Mouse (Mus musculus) MEL (cell line): ENCODE data around the gene Adam22. TPM values are rescaled to one million over a fixed set of nuclear protein-coding genes. Genes with fewer than 3 reads are reported as not detected.

Experiments used
- DNase-seq: peaks from one replicate; pipeline ENCODE4 v3.0.0; 2011; ENCODE audit warnings: low read depth, low spot score
- H3K27ac ChIP-seq: 2 replicates; pipeline ENCODE4 v1.5.1; 2012; ENCODE audit warnings: low read depth, mild to moderate bottlenecking, control low read depth, low read length, moderate library complexity; ENCODE audit not compliant: control insufficient read depth
- H3K27me3 ChIP-seq, 2 experiments: fragments of 150-350 bp in 1 of 2; sonication (generic) in 1 of 2; 2 replicates each; pipeline ENCODE4 v1.6.1; 2012; ENCODE audit warnings: low read length in 2 of 2, mild to moderate bottlenecking in 2 of 2, improper control_type of control experiment in 1 of 2, moderate library complexity in 1 of 2; ENCODE audit not compliant: insufficient read depth in 2 of 2, control insufficient read depth in 1 of 2
- H3K36me3 ChIP-seq, 2 experiments: 2 replicates each; pipeline ENCODE4 v1.6.1; 2012 to 2014; ENCODE audit warnings: low read length in 2 of 2, improper control_type of control experiment in 1 of 2, inconsistent platforms in 1 of 2, mild to moderate bottlenecking in 1 of 2; ENCODE audit not compliant: insufficient read depth in 2 of 2, control insufficient read depth in 1 of 2
- H3K4me1 ChIP-seq, 2 experiments: fragments of 150-350 bp in 1 of 2; sonication (generic) in 1 of 2; 2 replicates each; pipeline ENCODE4 v1.6.1; 2012; ENCODE audit warnings: low read length in 2 of 2, improper control_type of control experiment in 1 of 2, mild to moderate bottlenecking in 1 of 2; ENCODE audit not compliant: insufficient read depth in 2 of 2, control insufficient read depth in 1 of 2
- H3K4me3 ChIP-seq, 2 experiments: fragments of 150-350 bp in 1 of 2; sonication (generic) in 1 of 2; 2 replicates each; pipeline ENCODE4 v1.5.1; 2012; ENCODE audit warnings: low read depth in 2 of 2, low read length in 2 of 2, mild to moderate bottlenecking in 2 of 2, moderate library complexity in 2 of 2, control low read depth in 1 of 2, improper control_type of control experiment in 1 of 2; ENCODE audit not compliant: control insufficient read depth in 1 of 2, insufficient read depth in 1 of 2
- H3K79me2 ChIP-seq: 2 replicates; pipeline ENCODE4 v1.6.1; 2012; ENCODE audit warnings: mild to moderate bottlenecking, low read length, moderate library complexity; ENCODE audit not compliant: control insufficient read depth, poor library complexity, insufficient read depth
- H3K9ac ChIP-seq: 2 replicates; pipeline ENCODE4 v1.6.1; 2012; ENCODE audit warnings: low read depth, mild to moderate bottlenecking, control low read depth, low read length, moderate library complexity; ENCODE audit not compliant: control insufficient read depth, poor library complexity, severe bottlenecking
- H3K9me3 ChIP-seq: fragments of 150-350 bp; sonication (generic); replicated peaks from 2 replicates; pipeline ENCODE4 v1.6.1; 2012; ENCODE audit warnings: mild to moderate bottlenecking, low read length, improper control_type of control experiment, moderate library complexity; ENCODE audit not compliant: insufficient read depth
- CHD2 ChIP-seq: IDR thresholded peaks from 2 replicates; pipeline ENCODE4 v1.6.1; 2011; ENCODE audit warnings: low read length, improper control_type of control experiment
- CTCF ChIP-seq, 3 experiments: IDR thresholded peaks in 2 of 3; conservative IDR thresholded peaks in 1 of 3; 2 replicates each; pipeline ENCODE4 v1.5.1; 2011 to 2012; ENCODE audit warnings: low read length in 3 of 3, low read depth in 2 of 3, mild to moderate bottlenecking in 2 of 3, improper control_type of control experiment in 1 of 3, inconsistent platforms in 1 of 3, mixed read lengths in 1 of 3, moderate library complexity in 1 of 3; ENCODE audit not compliant: control insufficient read depth in 1 of 3, insufficient read depth in 1 of 3, poor library complexity in 1 of 3, severe bottlenecking in 1 of 3
- E2F4 ChIP-seq: IDR thresholded peaks from 2 replicates; pipeline ENCODE4 v1.6.1; 2011; ENCODE audit warnings: low read depth, low read length, improper control_type of control experiment, borderline replicate concordance
- EP300 ChIP-seq, 2 experiments: IDR thresholded peaks; 2 replicates each; pipeline ENCODE4 v1.6.1; 2011; ENCODE audit warnings: improper control_type of control experiment in 2 of 2, low read length in 2 of 2, low read depth in 1 of 2, mild to moderate bottlenecking in 1 of 2
- GATA1 ChIP-seq: IDR thresholded peaks from 2 replicates; pipeline ENCODE4 v1.6.1; 2011; ENCODE audit warnings: low read depth, low read length, improper control_type of control experiment
- HCFC1 ChIP-seq: IDR thresholded peaks from 2 replicates; pipeline ENCODE4 v1.6.1; 2012; ENCODE audit warnings: low read depth, mild to moderate bottlenecking, inconsistent platforms, low read length, improper control_type of control experiment, moderate library complexity
- KAT2A ChIP-seq: conservative IDR thresholded peaks from 2 replicates; pipeline ENCODE4 v1.6.1; 2012; ENCODE audit warnings: low read depth, low read length, improper control_type of control experiment, inconsistent platforms
- MXI1 ChIP-seq: IDR thresholded peaks from 2 replicates; pipeline ENCODE4 v1.6.1; 2011; ENCODE audit warnings: mild to moderate bottlenecking, low read depth, low read length, improper control_type of control experiment
- MYB ChIP-seq: IDR thresholded peaks from 2 replicates; pipeline ENCODE4 v1.6.1; 2011; ENCODE audit warnings: mild to moderate bottlenecking, low read depth, low read length, improper control_type of control experiment
- MYC ChIP-seq: IDR thresholded peaks from 2 replicates; pipeline ENCODE4 v1.6.1; 2011; ENCODE audit warnings: low read depth, mild to moderate bottlenecking, low read length, improper control_type of control experiment, moderate library complexity
- NRF1 ChIP-seq: IDR thresholded peaks from 2 replicates; pipeline ENCODE4 v1.6.1; 2014; ENCODE audit warnings: low read depth, mild to moderate bottlenecking, inconsistent platforms, low read length, improper control_type of control experiment, moderate library complexity; ENCODE audit not compliant: poor library complexity, insufficient read depth, severe bottlenecking
- POLR2A ChIP-seq, 2 experiments: IDR thresholded peaks; 2 replicates each; pipeline ENCODE4 v1.6.1; 2011 to 2012; ENCODE audit warnings: low read length in 2 of 2, mild to moderate bottlenecking in 2 of 2, control low read depth in 1 of 2, improper control_type of control experiment in 1 of 2, low read depth in 1 of 2, moderate library complexity in 1 of 2; ENCODE audit not compliant: control insufficient read depth in 1 of 2, insufficient read depth in 1 of 2, poor library complexity in 1 of 2
- POLR2AphosphoS2 ChIP-seq: IDR thresholded peaks from 2 replicates; pipeline ENCODE4 v1.6.1; 2011; ENCODE audit warnings: low read length, improper control_type of control experiment
- POLR2AphosphoS5 ChIP-seq: IDR thresholded peaks from 2 replicates; pipeline ENCODE4 v1.6.1; 2012; ENCODE audit warnings: low read depth, borderline replicate concordance, mild to moderate bottlenecking, inconsistent platforms, low read length, moderate library complexity, mixed read lengths
- RCOR1 ChIP-seq: IDR thresholded peaks from 2 replicates; pipeline ENCODE4 v1.6.1; 2012; ENCODE audit warnings: low read depth, mild to moderate bottlenecking, inconsistent platforms, low read length, improper control_type of control experiment
- SIN3A ChIP-seq: IDR thresholded peaks from 2 replicates; pipeline ENCODE4 v1.6.1; 2012; ENCODE audit warnings: low read length, improper control_type of control experiment, inconsistent platforms
- SMC3 ChIP-seq: IDR thresholded peaks from 2 replicates; pipeline ENCODE4 v1.6.1; 2011; ENCODE audit warnings: low read depth, low read length, improper control_type of control experiment
- TAL1 ChIP-seq: IDR thresholded peaks from 2 replicates; pipeline ENCODE4 v1.6.1; 2012; ENCODE audit warnings: mild to moderate bottlenecking, inconsistent platforms, low read length, moderate library complexity, mixed read lengths
- TCF12 ChIP-seq: IDR thresholded peaks from 2 replicates; pipeline ENCODE4 v1.6.1; 2014; ENCODE audit warnings: low read depth, mild to moderate bottlenecking, inconsistent platforms, low read length, improper control_type of control experiment, moderate library complexity
- USF2 ChIP-seq, 2 experiments: IDR thresholded peaks; 2 replicates each; pipeline ENCODE4 v1.6.1; 2011 to 2012; ENCODE audit warnings: improper control_type of control experiment in 2 of 2, low read length in 2 of 2, borderline replicate concordance in 1 of 2, inconsistent platforms in 1 of 2, low read depth in 1 of 2, mild to moderate bottlenecking in 1 of 2; ENCODE audit not compliant: insufficient read depth in 1 of 2
- polyA plus RNA-seq, 2 experiments: library from polyadenylated mRNA; stranded (reverse) in 1 of 2; unstranded in 1 of 2; fragments of >175 nt in 1 of 2; fragments of >200 nt in 1 of 2; gene quantifications; 2 replicates each; pipeline versions ENCODE4 v1.2.1 to v1.2.4; 2012; ENCODE audit warnings: low replicate concordance in 2 of 2, low read depth in 1 of 2; ENCODE audit not compliant: insufficient read length in 2 of 2, insufficient read depth in 1 of 2, missing spikeins in 1 of 2
- total RNA-seq: library from RNA; depleted of rRNA; stranded (reverse); fragments of 300-350 nt; gene quantifications from 2 replicates; pipeline ENCODE4 v1.2.3, GENCODE M21; 2012

Adam22 gene
- total and polyA plus RNA-seq, 3 experiments: 1.2 to 1.6 TPM; not detected in 1

DNA sequence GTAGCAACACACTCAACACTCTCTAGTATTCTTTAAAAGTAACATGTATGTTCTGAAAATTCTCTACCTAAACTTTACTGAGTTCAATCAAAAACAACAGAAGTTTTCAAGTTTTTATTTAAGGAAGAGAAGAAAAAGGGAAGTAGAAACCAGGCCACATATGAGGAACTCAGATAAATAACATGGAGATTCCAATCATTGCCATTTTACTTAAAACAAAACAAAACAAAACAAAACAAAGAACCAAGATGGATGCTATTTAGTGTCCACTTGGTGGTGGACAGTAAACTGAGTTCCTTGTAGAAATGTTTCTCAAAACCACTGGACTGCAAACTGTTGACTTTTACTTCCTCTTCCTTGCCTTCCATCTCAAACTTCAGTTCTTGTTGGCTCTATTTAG is 21.6 kb downstream of the Adam22 start:
- Histone ChIP-seq H3K79me2 (no peaks in the 10 kb centered on the region), H3K4me3 (no peak overlapping the region), H3K36me3 (peaks cover 0 to 15% of the 10 kb centered on the region in 2 experiments; a peak in 2 of 4 replicates), H3K4me1 (peaks cover 8 to 11% of the 10 kb centered on the region in 2 experiments), H3K9ac (no peak overlapping the region), H3K9me3 (no peaks in the 10 kb centered on the region), H3K27me3 (no peaks in the 10 kb centered on the region), H3K27ac (peak overlapping the region; percentile 50)
- TF ChIP-seq TCF12 (peak; percentile 74), POLR2AphosphoS2 (no peak), TAL1 (peak; percentile 40), CHD2 (no peak), GATA1 (peak; percentile 84), RCOR1 (peak; percentile 77), EP300 (IDR thresholded peaks at IDR 0.05; ENCODE audit: low read depth in 1 of 2, low read length in 2 of 2) (peak; percentile 74 to 95)
- DNase-seq: peak; percentile 74

DNA sequence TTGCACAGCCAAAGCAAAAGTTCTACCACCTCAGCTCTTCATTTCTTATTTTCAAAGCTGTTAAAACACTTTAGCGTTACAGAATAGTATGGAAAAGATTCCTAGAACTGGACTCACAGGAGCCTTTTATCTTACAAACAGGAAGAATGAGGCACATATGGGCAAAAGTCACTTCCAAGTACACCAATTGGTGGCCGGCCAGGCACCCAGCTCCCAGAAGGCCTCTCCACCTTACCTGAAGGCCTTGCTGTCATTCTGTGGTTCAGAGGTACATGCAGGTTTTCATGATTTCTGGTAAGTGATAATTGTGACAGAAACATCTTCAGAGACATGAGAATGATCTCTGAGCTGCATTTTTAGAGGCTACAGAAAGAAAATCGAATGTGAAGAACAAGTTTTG is 24.7 kb downstream of the Adam22 start:
- no peak overlapping the region for H3K27ac ChIP-seq
- no peaks in the 10 kb centered on the region for H3K27me3 ChIP-seq
- H3K4me3 ChIP-seq: no peak overlapping the region
- H3K9ac ChIP-seq: no peak overlapping the region
- no peaks in the 10 kb centered on the region for H3K79me2 ChIP-seq
- TF ChIP-seq MYC (no peak), NRF1 (no peak), CTCF (IDR thresholded peaks at IDR 0.05 in 2 of 3, conservative IDR thresholded peaks at IDR 0.05 in 1 of 3; ENCODE audit: control insufficient read depth in 1 of 3, insufficient read depth in 1 of 3, low read depth in 2 of 3, low read length in 3 of 3, poor library complexity in 1 of 3, severe bottlenecking in 1 of 3) (no peak), KAT2A (no peak), POLR2AphosphoS5 (no peak), E2F4 (no peak), SIN3A (no peak), HCFC1 (no peak), USF2 (IDR thresholded peaks at IDR 0.05; ENCODE audit: borderline replicate concordance in 1 of 2, insufficient read depth in 1 of 2, low read depth in 1 of 2, low read length in 2 of 2) (no peak), MYB (no peak), MXI1 (no peak), POLR2A (IDR thresholded peaks at IDR 0.05; ENCODE audit: control insufficient read depth in 1 of 2, insufficient read depth in 1 of 2, low read depth in 1 of 2, low read length in 2 of 2, poor library complexity in 1 of 2) (no peak), SMC3 (no peak)
- DNase-seq: no peak
- no peaks in the 10 kb centered on the region for H3K9me3 ChIP-seq
- peaks cover 8 to 11% of the 10 kb centered on the region in 2 experiments for H3K4me1 ChIP-seq
- peaks cover 0 to 11% of the 10 kb centered on the region in 2 experiments; a peak in 2 of 4 replicates for H3K36me3 ChIP-seq
